Mouse (Mus musculus) v-Abl transformed pro-B cells (cell line): ENCODE results near the gene Tada2a.

Source experiments
- in situ Hi-C, 2 experiments: fragments of 400-800 bp; cut with MboI; formaldehyde crosslinking; loops; one replicate each; pipeline ENCODE4 v1.15.1; 2025; ENCODE audit not compliant: unreplicated experiment in 2 of 2

Tada2a gene

DNA sequence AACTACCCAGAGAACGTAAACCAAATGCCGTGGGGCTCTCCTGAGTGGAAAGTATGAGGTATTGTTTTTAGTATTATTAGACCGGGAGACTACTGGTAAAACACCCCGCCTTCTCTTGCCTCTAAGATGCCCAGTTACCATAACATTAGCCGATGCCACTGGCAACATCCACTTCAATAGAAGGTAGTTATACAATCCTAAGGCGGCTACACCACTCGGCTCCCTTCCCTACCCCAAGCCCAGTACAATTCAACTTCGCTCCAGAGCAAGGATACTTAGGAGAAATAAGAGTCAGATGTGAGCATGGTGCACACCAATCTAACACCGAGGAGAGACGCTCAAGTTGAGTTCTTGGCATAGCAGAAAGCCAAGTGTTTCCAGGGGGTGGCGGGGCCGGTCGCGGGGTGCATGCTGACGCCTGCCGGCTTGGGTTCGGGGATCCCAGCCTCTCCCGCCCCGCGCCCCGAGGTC lies 61.6 kb downstream of the Tada2a start:
- in situ Hi-C loops = no loop called here

DNA sequence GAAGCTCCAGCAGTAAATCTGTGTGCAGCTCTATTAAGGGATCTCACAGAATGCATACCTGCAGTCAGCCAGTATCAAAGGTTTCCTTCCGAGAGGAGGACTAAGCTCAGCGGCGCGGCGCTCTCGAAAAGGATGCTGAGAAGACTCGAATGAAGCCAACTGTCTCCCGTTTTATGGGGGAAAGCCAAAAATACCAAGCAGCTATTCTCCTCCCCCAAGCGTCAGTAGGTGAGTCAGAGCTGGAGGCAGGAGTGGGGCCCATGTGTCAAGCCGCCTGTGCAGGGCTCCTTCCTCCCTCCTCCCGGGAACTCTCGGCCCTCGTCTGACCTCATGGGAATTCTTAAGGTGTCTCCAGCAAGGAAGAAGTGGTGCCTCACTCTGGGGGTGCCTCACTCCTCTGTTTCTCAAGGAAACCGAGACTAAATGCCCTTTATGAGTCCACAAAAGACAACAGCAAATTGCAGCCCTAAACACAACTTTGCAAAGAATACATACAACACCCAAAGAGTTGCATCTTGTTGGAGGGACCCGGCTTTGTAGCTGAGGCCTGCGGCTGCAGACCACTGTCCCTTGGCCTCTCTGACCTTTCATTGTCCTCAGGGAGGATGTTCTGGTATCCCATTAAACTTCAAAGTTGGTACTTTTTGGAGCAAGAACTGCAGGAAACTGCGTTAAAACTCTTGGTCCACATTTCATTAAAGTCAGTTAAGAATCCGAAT lies 62.3 kb downstream of the Tada2a start:
- in situ Hi-C loops = no loop called here

DNA sequence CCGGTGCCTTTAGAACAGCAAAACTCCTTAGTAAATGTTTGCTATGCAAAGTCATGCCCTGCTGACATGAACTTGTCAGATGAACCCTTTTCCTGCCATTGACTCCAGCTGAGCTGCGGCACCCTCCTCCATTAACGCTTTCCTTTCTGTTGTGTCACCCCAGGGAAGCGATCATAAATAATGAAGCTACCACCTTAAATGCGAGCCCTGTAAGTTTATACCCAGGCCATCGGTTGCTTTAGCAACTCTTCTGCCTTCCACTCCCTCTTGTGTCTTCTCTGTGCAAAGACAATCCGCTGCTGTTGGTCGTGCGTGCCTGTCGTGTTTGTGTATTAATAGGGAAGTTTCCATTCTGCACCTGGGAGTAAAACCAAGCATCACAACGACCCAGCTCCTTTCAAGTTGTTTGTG lies 63.3 kb downstream of the Tada2a start:
- in situ Hi-C loops = no loop called here

DNA sequence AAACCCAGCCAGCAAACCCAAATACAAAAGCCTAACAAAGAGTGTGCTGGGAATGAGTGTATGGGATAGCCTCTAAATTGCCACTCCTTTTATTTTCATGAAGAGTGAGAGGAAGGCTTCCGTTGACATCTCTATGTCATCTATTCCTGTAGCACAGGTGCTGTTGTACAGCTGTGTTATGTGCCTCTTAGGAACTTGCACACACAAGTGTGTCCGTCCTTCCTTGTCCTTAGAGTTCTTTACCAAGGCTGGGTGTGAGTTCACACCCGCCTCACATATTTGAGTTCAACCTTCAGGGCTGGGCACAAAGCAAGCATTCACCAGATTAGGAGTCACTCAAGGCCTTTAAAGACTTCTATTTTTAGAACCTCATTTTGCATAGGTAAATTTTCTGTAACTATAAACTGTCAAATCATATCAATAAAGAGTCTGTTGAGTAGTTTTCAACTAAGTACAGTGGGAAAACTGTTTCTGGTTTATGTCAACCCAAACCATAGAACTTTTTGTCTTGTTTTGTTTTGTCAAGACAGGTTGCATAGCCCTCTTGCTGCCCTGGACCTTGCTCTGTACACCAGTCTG lies 65.7 kb downstream of the Tada2a start:
- in situ Hi-C loops = no loop called here

DNA sequence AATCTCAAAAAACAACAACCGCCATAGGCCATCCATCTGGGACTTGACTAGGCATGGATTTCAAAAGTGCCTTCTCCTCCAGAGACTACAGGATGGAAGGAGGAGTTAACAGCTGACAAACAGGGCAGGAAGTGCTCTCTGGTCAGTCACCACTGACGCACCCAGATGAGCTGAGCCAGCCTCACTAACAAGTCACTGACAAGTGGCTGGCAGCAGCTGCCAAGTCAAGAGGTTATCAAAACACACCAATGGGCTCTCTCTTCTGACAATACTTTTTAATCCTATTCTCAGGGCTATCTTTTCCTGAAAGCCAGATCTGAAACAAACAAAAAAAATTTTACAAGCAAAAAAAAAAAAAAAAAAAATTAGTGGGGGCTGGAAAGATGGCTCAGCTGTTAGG lies 66.6 kb downstream of the Tada2a start:
- in situ Hi-C loops = no loop called here

DNA sequence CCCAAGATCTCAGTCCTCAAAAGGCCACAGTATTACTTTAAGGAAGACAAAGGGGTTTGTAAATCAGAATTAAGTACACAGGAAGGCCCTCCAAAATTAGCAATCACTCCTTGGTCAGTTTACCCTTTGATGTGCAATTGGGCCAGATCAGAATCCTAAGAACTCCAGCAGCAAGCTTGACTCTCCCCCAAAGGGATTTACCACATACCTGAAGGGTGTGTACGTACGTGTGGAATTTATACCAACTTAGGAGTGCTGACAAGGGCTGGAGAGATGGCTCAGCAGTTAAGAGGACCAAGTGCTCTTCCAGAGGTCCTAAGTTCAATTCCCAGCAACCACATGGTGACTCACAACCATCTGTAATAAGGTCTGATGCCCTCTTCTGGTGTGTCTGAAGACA lies 67.5 kb downstream of the Tada2a start:
- in situ Hi-C loops = no loop called here

DNA sequence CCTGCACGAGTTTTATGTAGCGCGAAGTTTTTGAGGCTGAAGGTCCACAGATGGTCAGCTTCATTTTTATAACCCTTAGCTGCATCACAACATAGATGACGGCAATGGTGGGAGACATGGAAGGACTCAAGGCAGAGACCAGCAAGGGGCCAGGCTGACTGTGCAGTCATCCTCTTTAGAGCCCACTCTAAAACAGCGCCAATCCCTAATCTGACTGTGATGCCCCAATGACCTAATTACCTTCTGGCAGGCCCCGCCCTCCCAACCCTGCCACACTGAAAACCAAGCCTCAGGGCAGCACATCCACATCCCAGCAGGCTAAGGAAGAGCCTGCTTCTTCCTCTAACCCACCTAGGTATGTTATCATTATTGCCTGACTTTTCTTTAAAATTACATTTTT lies 68.8 kb downstream of the Tada2a start:
- in situ Hi-C loops = no loop called here

DNA sequence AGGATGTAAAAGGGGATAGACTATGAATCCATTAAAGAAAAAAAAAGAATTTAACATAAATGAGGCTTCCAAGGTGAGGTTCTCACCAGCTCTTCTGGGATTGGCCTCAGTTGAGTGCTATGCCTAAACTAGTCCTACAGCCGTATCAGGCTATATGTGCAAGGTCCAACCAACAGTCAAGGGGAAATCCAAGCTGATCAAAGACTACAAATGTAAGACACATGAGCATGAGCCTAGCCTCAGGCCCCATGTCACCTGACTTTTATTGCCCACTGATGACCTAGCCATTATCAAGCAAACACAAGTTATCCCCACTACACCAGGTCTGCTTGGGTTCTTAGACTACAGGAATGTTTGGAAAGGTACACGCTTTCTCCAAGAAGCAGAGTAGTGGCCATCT lies 69.6 kb downstream of the Tada2a start:
- in situ Hi-C loops = no loop called here

DNA sequence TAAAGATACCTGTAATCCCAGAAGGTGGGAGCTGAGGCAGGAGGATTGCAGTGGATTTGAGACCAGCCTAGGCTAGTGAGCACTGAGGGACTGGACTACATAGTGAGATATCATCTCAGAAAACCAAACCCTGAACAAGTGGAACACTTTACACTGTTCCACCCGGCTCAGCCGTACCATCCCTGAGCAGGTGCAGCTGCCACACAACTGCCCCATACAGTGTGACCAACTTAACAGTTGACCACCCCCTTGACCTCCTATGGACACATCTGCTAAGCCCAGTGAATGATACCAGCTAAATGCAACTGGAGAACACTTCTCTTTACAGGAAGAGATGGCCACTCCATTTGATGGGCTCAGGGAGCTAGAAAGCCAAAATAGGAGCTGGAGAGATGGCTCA lies 72.0 kb downstream of the Tada2a start:
- in situ Hi-C loops = no loop called here

DNA sequence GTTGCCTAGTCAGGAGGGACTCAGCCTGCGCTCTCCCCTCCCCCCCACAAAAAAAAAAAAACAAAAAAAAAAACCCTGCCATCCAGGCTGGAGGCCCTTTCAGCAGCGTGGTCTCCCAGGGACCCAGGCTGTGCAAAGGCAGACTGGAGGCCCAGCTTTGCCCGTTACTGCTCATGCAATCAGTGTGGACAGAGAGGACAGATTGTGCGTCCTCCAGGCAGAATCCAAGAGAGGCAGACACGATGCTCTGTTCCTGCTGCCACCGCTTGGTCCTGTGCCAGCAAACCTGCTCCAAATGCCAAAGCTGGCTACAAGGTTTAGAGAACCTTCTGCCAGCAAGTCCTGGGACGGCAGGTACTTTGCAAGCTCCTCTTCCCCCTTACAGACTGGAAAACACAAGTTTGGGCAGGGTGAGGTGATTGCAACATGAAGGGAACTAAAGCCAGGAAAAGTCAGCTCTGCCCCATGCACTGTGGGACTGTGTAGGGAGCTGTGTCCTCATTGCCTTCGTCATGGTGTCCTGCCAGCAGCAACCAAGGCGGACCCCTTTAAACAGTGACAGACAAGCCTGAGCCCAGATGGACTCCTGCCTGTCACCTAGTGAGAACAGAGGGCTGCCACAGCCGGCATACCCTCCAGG lies 75.8 kb downstream of the Tada2a start:
- in situ Hi-C loops = no loop called here

DNA sequence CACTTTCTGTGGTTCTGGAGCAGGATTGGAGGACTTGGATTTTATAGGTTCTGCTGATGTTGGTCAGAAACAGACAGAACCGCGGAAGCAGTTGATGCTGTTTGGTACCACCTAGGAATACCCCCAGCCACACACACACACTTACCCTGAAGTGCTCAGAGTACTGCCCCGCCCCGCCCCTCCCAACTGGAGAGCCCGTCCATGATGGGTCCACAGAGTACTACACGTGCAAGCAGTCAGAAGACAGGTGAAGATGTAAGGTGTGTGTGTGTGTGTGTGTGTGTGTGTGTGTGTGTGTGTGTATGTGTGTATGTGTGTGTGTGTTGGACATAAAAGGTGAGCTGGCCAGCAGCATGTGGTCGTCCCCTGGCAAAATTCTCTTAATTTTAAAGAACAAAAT lies 76.3 kb downstream of the Tada2a start:
- in situ Hi-C loops = no loop called here

DNA sequence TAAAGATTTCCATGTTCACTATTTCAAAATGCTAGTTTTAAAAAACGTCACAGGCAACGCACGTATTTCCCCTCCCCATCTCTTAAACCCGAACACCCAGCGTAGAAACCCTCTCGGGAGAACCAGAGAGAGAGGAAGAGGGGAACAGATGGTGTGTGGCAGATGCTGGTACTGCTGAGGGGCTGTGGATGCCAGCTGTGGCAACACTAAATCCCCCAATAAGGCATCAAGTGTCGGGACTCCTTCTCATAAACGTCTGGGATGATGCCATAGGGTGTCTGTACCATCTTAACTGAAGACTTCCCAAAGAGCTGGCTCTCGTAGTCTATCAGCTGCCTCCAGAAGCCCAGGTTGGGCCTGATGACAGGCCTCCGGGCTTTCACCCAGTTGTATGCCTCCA lies 81.0 kb downstream of the Tada2a start:
- in situ Hi-C loops = no loop called here

DNA sequence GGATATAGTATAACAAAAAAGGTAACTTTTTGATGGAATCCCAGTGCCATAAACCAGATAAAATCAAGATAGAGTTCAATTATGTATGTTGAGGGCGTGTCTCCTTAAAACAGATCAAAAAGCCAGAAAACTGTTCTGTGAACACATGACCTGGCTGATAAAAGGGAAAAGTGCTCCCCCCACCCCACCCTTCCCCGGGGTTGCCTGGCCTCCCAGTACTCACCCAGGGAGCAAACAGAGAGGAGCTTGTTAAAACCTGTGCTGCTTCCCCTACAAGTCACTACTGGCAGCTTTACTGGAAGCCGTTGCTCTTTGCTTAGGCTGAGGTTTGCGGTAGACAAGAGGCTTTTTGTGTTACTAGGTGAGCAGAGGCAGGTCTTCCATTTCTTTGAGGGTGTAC lies 82.1 kb downstream of the Tada2a start:
- in situ Hi-C loops = no loop called here

DNA sequence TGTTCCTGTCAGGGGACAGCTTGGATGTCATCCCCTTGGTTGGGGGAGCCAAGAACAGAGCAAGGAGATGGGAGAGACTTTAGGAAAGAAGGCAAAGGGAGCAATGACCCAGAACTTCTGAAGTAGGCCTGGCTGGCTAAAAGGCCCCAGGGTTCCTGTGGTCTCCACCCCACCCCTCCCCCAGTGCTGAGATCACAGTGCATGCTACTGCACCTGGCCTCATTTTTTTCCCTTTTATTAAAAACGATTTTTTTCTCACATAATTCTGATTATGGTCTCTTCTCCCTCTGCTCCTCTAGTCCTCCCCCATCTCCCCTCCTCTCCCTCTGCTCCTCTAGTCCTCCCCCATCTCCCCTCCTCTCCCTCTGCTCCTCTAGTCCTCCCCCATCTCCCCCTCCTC lies 84.4 kb downstream of the Tada2a start:
- in situ Hi-C loops = no loop called here

DNA sequence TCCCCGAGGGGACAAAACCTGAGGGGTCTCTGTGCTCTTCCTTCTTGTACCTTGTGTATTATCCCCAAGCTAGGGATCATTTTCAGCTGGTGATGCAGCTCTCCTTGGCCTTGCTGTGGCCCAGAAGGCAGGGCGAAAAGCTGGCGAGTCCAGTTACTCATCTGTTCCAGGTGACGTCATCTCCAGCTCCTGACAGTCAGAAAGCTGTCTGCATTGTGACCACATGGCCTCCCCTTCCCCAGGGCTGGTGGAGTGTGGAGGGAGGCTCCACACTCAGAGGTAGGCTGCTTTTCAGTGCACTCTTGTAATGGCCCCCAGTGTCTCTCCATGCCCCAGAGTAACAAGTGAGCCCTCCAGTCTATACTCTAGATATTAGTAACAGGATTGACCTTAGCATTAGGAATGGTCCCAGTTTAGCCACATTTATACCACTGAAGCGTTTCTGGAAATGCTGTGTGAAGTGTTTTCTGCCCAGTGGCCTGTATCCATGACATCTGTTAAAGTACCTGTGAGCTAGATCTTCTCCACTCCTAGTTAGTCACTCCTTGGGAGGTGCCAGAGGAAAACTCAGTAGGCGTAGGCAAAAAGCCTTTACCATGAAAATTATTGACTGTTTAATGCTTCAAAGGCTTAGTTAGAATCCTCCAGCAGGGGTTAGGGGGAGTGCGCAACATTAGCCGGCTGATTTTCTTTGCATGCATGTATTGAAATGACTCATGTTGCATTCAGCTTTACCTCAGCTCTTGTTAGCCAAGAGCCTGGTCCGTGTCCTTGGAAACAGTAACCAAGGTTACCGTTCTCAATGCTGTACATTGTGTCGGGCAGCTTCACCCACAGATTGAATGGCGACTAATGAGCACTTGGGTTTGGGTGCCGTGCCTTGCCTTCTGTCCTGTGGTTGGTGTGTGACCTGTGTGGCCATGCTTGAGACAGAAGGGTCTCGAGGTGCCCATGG lies 86.3 kb downstream of the Tada2a start:
- in situ Hi-C loops = no loop called here

DNA sequence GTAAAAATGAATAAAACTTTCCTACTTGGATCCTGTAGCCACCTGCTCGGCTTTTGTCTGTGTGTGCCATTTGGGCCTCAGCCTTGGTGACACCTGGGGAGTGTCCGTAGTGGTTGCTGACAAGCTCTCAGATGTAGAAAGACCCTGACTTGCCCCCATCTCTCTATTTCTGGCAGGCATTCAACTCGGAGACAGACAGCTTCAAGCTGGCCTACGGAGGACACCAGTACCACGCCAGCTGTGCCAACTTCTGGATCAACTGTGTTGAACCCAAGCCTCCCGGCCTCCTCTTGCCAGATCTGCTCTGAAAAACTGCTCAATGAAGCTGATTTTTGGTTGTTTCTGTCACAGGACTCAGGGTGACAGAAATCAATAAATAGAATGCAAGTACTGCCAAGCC lies 88.8 kb downstream of the Tada2a start:
- in situ Hi-C loops = no loop called here

DNA sequence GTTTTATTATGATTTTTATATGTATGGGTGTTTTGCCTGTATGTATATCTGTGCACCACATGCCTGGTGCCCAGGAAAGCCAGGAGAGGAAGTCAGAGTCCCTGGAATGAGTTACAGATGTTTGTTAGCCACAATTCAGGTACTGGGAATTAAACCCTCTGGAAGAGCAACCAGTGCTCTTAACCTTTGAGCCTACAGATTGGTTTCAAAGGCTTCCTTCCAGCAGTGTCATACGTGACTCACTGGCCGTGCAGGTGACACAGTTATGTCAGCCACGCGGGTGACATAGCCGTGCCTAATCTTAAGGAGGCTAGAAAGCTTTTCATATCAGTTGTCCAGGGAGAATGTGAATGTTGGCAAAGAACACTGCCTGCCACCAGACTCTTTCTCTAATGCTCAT lies 95.7 kb downstream of the Tada2a start:
- in situ Hi-C loops = no loop called here

DNA sequence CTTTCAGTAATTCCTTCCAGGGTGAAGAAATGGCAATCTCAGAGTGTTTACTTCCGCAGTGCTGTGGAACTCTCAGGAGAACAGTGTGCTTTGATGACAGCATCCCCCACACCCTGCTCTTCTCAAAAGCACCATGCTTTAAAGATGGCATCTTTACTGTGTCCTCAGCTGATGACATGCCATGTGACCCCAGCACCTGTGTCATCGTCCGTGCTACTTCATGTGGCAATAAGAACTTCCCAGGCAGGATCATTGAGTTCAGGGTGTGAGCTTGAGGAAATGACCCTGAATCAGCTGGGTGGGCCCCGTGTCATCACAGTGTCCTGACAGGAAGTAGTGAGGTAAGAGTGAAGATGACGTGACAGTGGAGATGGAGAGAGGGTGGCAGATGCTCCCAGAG lies 96.8 kb downstream of the Tada2a start:
- in situ Hi-C loops = no loop called here

DNA sequence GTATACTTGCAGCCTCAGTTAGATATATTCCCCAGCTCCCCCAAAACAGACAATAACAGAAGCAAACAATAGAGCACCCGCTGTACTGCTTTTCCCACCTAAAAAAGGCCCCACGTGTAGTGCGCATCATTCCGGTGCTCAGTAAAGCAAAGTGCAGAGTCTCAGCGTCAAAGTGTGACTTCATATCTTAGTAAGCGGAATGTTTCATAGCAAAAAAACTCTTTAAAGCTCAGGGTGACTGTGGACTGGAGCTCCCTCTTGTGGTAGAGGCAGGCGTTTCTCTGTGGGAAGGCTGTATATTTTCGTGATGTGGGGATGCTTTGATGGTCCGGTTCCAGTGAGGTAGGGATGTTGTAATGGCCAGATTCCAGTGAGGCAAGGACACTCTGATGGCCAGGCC lies 97.4 kb downstream of the Tada2a start:
- in situ Hi-C loops = no loop called here
